Mouse (Mus musculus) midbrain, embryonic 14.5 days (tissue): Measurements from ENCODE around the gene Clp1. TPM values are rescaled to one million over a fixed set of nuclear protein-coding genes. Genes with fewer than 3 reads are reported as not detected.

ENCODE experiments used
- ATAC-seq: fragments of 200-750 bp; cut with Nextera tagmentation; 2 replicates; pipeline ENCODE4 v1.8.0; 2017; ENCODE audit warnings: moderate number of reproducible peaks, moderate library complexity; ENCODE audit not compliant: low FRiP score, low TSS enrichment
- DNase-seq: peaks from one replicate; pipeline ENCODE4 v3.0.0-alpha.2; 2015
- H3K27ac ChIP-seq: fragments of 300-500 bp; sonication (generic); replicated peaks from 2 replicates; pipeline ENCODE4 v1.5.1; 2014; ENCODE audit warnings: mild to moderate bottlenecking, low read depth, low read length, moderate library complexity
- H3K27me3 ChIP-seq: fragments of 300-500 bp; sonication (generic); 2 replicates; pipeline ENCODE4 v1.6.1; 2014; ENCODE audit warnings: low read length, control low read depth, mixed read lengths; ENCODE audit not compliant: control insufficient read depth, insufficient read depth
- H3K36me3 ChIP-seq: fragments of 300-500 bp; sonication (generic); 2 replicates; pipeline ENCODE4 v1.6.1; 2014; ENCODE audit warnings: low read length, control low read depth; ENCODE audit not compliant: control insufficient read depth, insufficient read depth
- H3K4me1 ChIP-seq: fragments of 300-500 bp; sonication (generic); 2 replicates; pipeline ENCODE4 v1.6.1; 2014; ENCODE audit warnings: mild to moderate bottlenecking, antibody characterized with exemption, low read length, control low read depth; ENCODE audit not compliant: control insufficient read depth, insufficient read depth
- H3K4me2 ChIP-seq: fragments of 300-500 bp; sonication (generic); 2 replicates; pipeline ENCODE4 v1.6.1; 2014; ENCODE audit warnings: mild to moderate bottlenecking, low read length, moderate library complexity
- H3K4me3 ChIP-seq: fragments of 300-500 bp; sonication (generic); replicated peaks from 2 replicates; pipeline ENCODE4 v1.5.1; 2014; ENCODE audit warnings: low read depth, low read length
- H3K9ac ChIP-seq: fragments of 300-500 bp; sonication (generic); replicated peaks from 2 replicates; pipeline ENCODE4 v1.6.1; 2014; ENCODE audit warnings: mild to moderate bottlenecking, low read length, moderate library complexity
- H3K9me3 ChIP-seq: fragments of 300-500 bp; sonication (generic); 2 replicates; pipeline ENCODE4 v1.6.1; 2016; ENCODE audit warnings: low read length, control low read depth, mixed read lengths; ENCODE audit not compliant: control insufficient read depth
- WGBS: fragments of 180-500 bp; shearing (Covaris S2); extraction: QIAGEN DNeasy Blood & Tissue Kit; methylation state at CpG from one replicate; pipeline ENCODE4 v1.1.7; 2014; 5-methylcytosine and 5-hydroxymethylcytosine counted together
- microRNA counts: library from miRNA; unstranded; fragments of <30 nt; microRNA quantifications from one replicate; lab custom pipeline; 2016
- microRNA-seq: library from miRNA; unstranded; fragments of <30 nt; microRNA quantifications from one replicate; pipeline ENCODE4, GENCODE M21; 2016
- polyA plus RNA-seq: library from polyadenylated mRNA; unstranded; fragments of >200 nt; fragmentation: Nextera tagmentation; extraction: Ambion mirVana; gene quantifications from 2 replicates; pipeline ENCODE4 v1.2.1, GENCODE M21; 2014

The Clp1 gene
- polyA plus RNA-seq, 1 experiment from 2014 or later = 25.4 TPM

- WGBS = 23% methylated on average over 8 of the region's 8 CpGs
Measured at GRCm38 (mm10) chr2:84679016-84679415, 48.1 kb downstream of the Clp1 start, which contains the start of gene Tmx2. Gene Tmx2, minus strand, starts transcription at chr2:84679140.

GRCm38 (mm10) chr2:84677968-84678880 lies 48.9 kb downstream of the Clp1 start, which contains the start of the genes Gm28635 and Med19:
Gene Gm28635, minus strand, starts transcription at chr2:84678041.
Gene Med19, plus strand, starts transcription at chr2:84678402.
- peaks cover 42% of the 10 kb centered on the region for H3K36me3 ChIP-seq
- H3K4me3 ChIP-seq = peak within 1 kb of the TSS; percentile 97
- DNase-seq (peak; percentile 99), ATAC-seq (peak; percentile 99)
- no peaks in the 10 kb centered on the region for H3K9me3 ChIP-seq
- peak within 1 kb of the TSS; percentile 78 for H3K4me2 ChIP-seq
- under 1% methylated on average over 44 of the region's 44 CpGs for WGBS
- peak within 1 kb of the TSS; percentile 74 for H3K9ac ChIP-seq
- H3K27me3 ChIP-seq = no peaks in the 10 kb centered on the region
- H3K4me1 ChIP-seq = peaks cover 17% of the 10 kb centered on the region
- H3K27ac ChIP-seq = peak within 1 kb of the TSS; percentile 73

More at GRCm38 (mm10) chr2:84679016-84679415, 48.1 kb downstream of the Clp1 start, which contains the start of gene Tmx2:
- Histone ChIP-seq H3K27ac (no peak within 1 kb of the TSS; the same call in 1 of the 2 replicates), H3K36me3 (peaks cover 35% of the 10 kb centered on the region), H3K27me3 (no peaks in the 10 kb centered on the region), H3K9me3 (no peaks in the 10 kb centered on the region), H3K9ac (peak within 1 kb of the TSS; percentile 74), H3K4me1 (peaks cover 17% of the 10 kb centered on the region), H3K4me3 (peak within 1 kb of the TSS; percentile 97), H3K4me2 (peak within 1 kb of the TSS; percentile 77)
- ATAC-seq (no peak), DNase-seq (no peak)

- Histone ChIP-seq H3K9ac (peak overlapping the region; percentile 53), H3K4me2 (peak overlapping the region; percentile 78), H3K27me3 (no peaks in the 10 kb centered on the region), H3K36me3 (peaks cover 46% of the 10 kb centered on the region), H3K4me3 (peak overlapping the region; percentile 52), H3K27ac (peak overlapping the region; percentile 73), H3K4me1 (peaks cover 17% of the 10 kb centered on the region), H3K9me3 (no peaks in the 10 kb centered on the region)
- peak; percentile 67 for DNase-seq
- ATAC-seq = peak; percentile 69
- 11% methylated on average over 22 of the region's 22 CpGs for WGBS
Measured at GRCm38 (mm10) chr2:84677270-84677967, 49.7 kb downstream of the Clp1 start.

MicroRNA genes within 50 kb of the gene (microRNA counts, 519-probe panel; counts per million panel counts)
- microRNA mmu-miR-130a (lab: Ali Mortazavi, UCI) = 7,916 counts per million, percentile 97 among the panel's probes with 10 or more counts

Small RNAs within 50 kb of the gene (microRNA-seq; reads per million reads assigned to microRNA genes)
- 39,635 reads per million, percentile 99 among the genes with 10 or more reads in this experiment for gene Mir130a

Other genes starting within 250 kb of the Clp1 start
- 21.9 and 33.8 TPM in 2 replicates for gene Ctnnd1, start 76.6 kb downstream of the Clp1 start, polyA plus RNA-seq
- 0.37 and 0.53 TPM in 2 replicates for gene Btbd18, start 68.3 kb downstream of the Clp1 start, polyA plus RNA-seq
- gene Selenoh, start 56.6 kb downstream of the Clp1 start, polyA plus RNA-seq = 220 and 232 TPM in 2 replicates
- gene Gm28635, start 49.3 kb downstream of the Clp1 start, polyA plus RNA-seq = not detected in 2 replicates
- gene Med19, start 48.9 kb downstream of the Clp1 start, polyA plus RNA-seq = 55.4 and 56.5 TPM in 2 replicates
- 269 and 277 TPM in 2 replicates for gene Tmx2, start 48.2 kb downstream of the Clp1 start, polyA plus RNA-seq
- 21.5 and 21.8 TPM in 2 replicates for gene Zdhhc5, start 12.2 kb downstream of the Clp1 start, polyA plus RNA-seq
- 23.5 and 24.7 TPM in 2 replicates for gene Ypel4, start 6.7 kb upstream of the Clp1 start, polyA plus RNA-seq
- 2.0 and 3.3 TPM in 2 replicates for gene Gm19426, start 16.3 kb upstream of the Clp1 start, polyA plus RNA-seq
- gene Serping1, start 48.1 kb upstream of the Clp1 start, polyA plus RNA-seq = 19.7 and 33.6 TPM in 2 replicates
- gene Ube2l6, start 71.5 kb upstream of the Clp1 start, polyA plus RNA-seq = 11.7 and 19.5 TPM in 2 replicates
- gene Smtnl1, start 95.3 kb upstream of the Clp1 start, polyA plus RNA-seq = not detected in 2 replicates
- gene Timm10, start 99.6 kb upstream of the Clp1 start, polyA plus RNA-seq = 58.6 and 80.6 TPM in 2 replicates
- 0.90 and 2.4 TPM in 2 replicates for gene Slc43a1, start 111.5 kb upstream of the Clp1 start, polyA plus RNA-seq
- gene Rtn4rl2, start 159.4 kb upstream of the Clp1 start, polyA plus RNA-seq = 4.5 and 5.6 TPM in 2 replicates
- gene Slc43a3, start 209.2 kb upstream of the Clp1 start, polyA plus RNA-seq = 1.7 and 4.2 TPM in 2 replicates